Mouse (Mus musculus): Measurements from ENCODE around the gene Ap2a1. TPM values are rescaled to one million over a fixed set of nuclear protein-coding genes. Genes with fewer than 3 reads are reported as not detected.

Gene Ap2a1
- polyA plus RNA-seq, 1 experiment from 2014 or later, result 67.3 TPM

GRCm38 (mm10) chr7:44957183-44957835 is 28.0 kb upstream of the Ap2a1 start:
- Histone ChIP-seq H3K36me3 (ENCODE audit: control insufficient read depth, insufficient read depth, low read length) (peaks cover 8% of the 10 kb centered on the region; the same call in 1 of the 2 replicates), H3K9me3 (ENCODE audit: control insufficient read depth, low read depth, low read length) (no peaks in the 10 kb centered on the region), H3K27me3 (ENCODE audit: control insufficient read depth, insufficient read depth, low read length) (no peaks in the 10 kb centered on the region), H3K4me3 (ENCODE audit: low read depth, low read length) (no peak overlapping the region), H3K4me1 (ENCODE audit: control insufficient read depth, insufficient read depth, low read length) (no peaks in the 10 kb centered on the region), H3K9ac (replicated peaks; ENCODE audit: low read depth, low read length) (no peak overlapping the region), H3K4me2 (replicated peaks; ENCODE audit: low read depth, low read length) (no peak overlapping the region), H3K27ac (ENCODE audit: low read length) (no peak overlapping the region)
- 67% methylated on average over 20 of the region's 20 CpGs for WGBS
- no peak for ATAC-seq (ENCODE audit: insufficient number of reproducible peaks, insufficient read depth, low FRiP score, low read depth)

- no peaks in the 10 kb centered on the region for H3K9me3 ChIP-seq (ENCODE audit: control insufficient read depth, low read depth, low read length)
- H3K27ac ChIP-seq (ENCODE audit: low read length), result no peak overlapping the region
- no peaks in the 10 kb centered on the region; the same call in none of the 2 replicates for H3K4me1 ChIP-seq (ENCODE audit: control insufficient read depth, insufficient read depth, low read length)
- no peak overlapping the region for H3K4me2 ChIP-seq (replicated peaks; ENCODE audit: low read depth, low read length)
- no peaks in the 10 kb centered on the region; the same call in 1 of the 2 replicates for H3K27me3 ChIP-seq (ENCODE audit: control insufficient read depth, insufficient read depth, low read length)
- WGBS, result 52% methylated on average over 6 of the region's 6 CpGs
- H3K4me3 ChIP-seq (ENCODE audit: low read depth, low read length), result no peak overlapping the region
- peaks cover 6% of the 10 kb centered on the region; the same call in 1 of the 2 replicates for H3K36me3 ChIP-seq (ENCODE audit: control insufficient read depth, insufficient read depth, low read length)
- H3K9ac ChIP-seq (replicated peaks; ENCODE audit: low read depth, low read length), result no peak overlapping the region
- ATAC-seq (ENCODE audit: insufficient number of reproducible peaks, insufficient read depth, low FRiP score, low read depth), result no peak
Observed at GRCm38 (mm10) chr7:44956266-44956665, 27.0 kb upstream of the Ap2a1 start.

- Histone ChIP-seq H3K9ac (replicated peaks; ENCODE audit: low read depth, low read length) (no peak overlapping the region), H3K4me1 (ENCODE audit: control insufficient read depth, insufficient read depth, low read length) (no peaks in the 10 kb centered on the region; the same call in none of the 2 replicates), H3K4me3 (ENCODE audit: low read depth, low read length) (no peak overlapping the region), H3K4me2 (replicated peaks; ENCODE audit: low read depth, low read length) (no peak overlapping the region), H3K36me3 (ENCODE audit: control insufficient read depth, insufficient read depth, low read length) (no peaks in the 10 kb centered on the region; the same call in 1 of the 2 replicates), H3K27me3 (ENCODE audit: control insufficient read depth, insufficient read depth, low read length) (peaks cover 5% of the 10 kb centered on the region; the same call in 1 of the 2 replicates), H3K27ac (ENCODE audit: low read length) (no peak overlapping the region), H3K9me3 (ENCODE audit: control insufficient read depth, low read depth, low read length) (no peaks in the 10 kb centered on the region)
- WGBS, result 54% methylated on average over 5 of the region's 5 CpGs
- ATAC-seq (ENCODE audit: insufficient number of reproducible peaks, insufficient read depth, low FRiP score, low read depth), result no peak
Observed at GRCm38 (mm10) chr7:44955628-44956027, 26.3 kb upstream of the Ap2a1 start.

GRCm38 (mm10) chr7:44954091-44954885 is 25.0 kb upstream of the Ap2a1 start:
- H3K27ac ChIP-seq (ENCODE audit: low read length), result no peak overlapping the region
- WGBS, result 82% methylated on average over 12 of the region's 12 CpGs

GRCm38 (mm10) chr7:44953561-44953960 is 24.3 kb upstream of the Ap2a1 start:
- Histone ChIP-seq H3K9ac (replicated peaks; ENCODE audit: low read depth, low read length) (no peak overlapping the region), H3K27ac (ENCODE audit: low read length) (no peak overlapping the region)
- no peak for ATAC-seq (ENCODE audit: insufficient number of reproducible peaks, insufficient read depth, low FRiP score, low read depth)

More at GRCm38 (mm10) chr7:44954091-44954885, 25.0 kb upstream of the Ap2a1 start:
- no peak for ATAC-seq (ENCODE audit: insufficient number of reproducible peaks, insufficient read depth, low FRiP score, low read depth)
- Histone ChIP-seq H3K9ac (replicated peaks; ENCODE audit: low read depth, low read length) (no peak overlapping the region), H3K36me3 (ENCODE audit: control insufficient read depth, insufficient read depth, low read length) (no peaks in the 10 kb centered on the region; the same call in 1 of the 2 replicates), H3K4me3 (ENCODE audit: low read depth, low read length) (no peak overlapping the region), H3K4me1 (ENCODE audit: control insufficient read depth, insufficient read depth, low read length) (no peaks in the 10 kb centered on the region; the same call in none of the 2 replicates), H3K9me3 (ENCODE audit: control insufficient read depth, low read depth, low read length) (no peaks in the 10 kb centered on the region), H3K27me3 (ENCODE audit: control insufficient read depth, insufficient read depth, low read length) (peaks cover 7% of the 10 kb centered on the region; the same call in 1 of the 2 replicates), H3K4me2 (replicated peaks; ENCODE audit: low read depth, low read length) (no peak overlapping the region)

GRCm38 (mm10) chr7:44952611-44953306 is 23.5 kb upstream of the Ap2a1 start:
- Histone ChIP-seq H3K9ac (replicated peaks; ENCODE audit: low read depth, low read length) (peak overlapping the region; percentile 40), H3K9me3 (ENCODE audit: control insufficient read depth, low read depth, low read length) (no peaks in the 10 kb centered on the region), H3K27me3 (ENCODE audit: control insufficient read depth, insufficient read depth, low read length) (peaks cover 7% of the 10 kb centered on the region; the same call in 1 of the 2 replicates), H3K4me3 (ENCODE audit: low read depth, low read length) (peak overlapping the region; percentile 48), H3K27ac (ENCODE audit: low read length) (peak overlapping the region; percentile 76), H3K4me2 (replicated peaks; ENCODE audit: low read depth, low read length) (peak overlapping the region; percentile 91), H3K36me3 (ENCODE audit: control insufficient read depth, insufficient read depth, low read length) (no peaks in the 10 kb centered on the region), H3K4me1 (ENCODE audit: control insufficient read depth, insufficient read depth, low read length) (no peaks in the 10 kb centered on the region; the same call in none of the 2 replicates)
- WGBS, result 6% methylated on average over 24 of the region's 24 CpGs
- ATAC-seq (ENCODE audit: insufficient number of reproducible peaks, insufficient read depth, low FRiP score, low read depth), result peak; percentile 93

More at GRCm38 (mm10) chr7:44953561-44953960, 24.3 kb upstream of the Ap2a1 start:
- Histone ChIP-seq H3K4me2 (replicated peaks; ENCODE audit: low read depth, low read length) (no peak overlapping the region), H3K4me1 (ENCODE audit: control insufficient read depth, insufficient read depth, low read length) (no peaks in the 10 kb centered on the region; the same call in none of the 2 replicates), H3K9me3 (ENCODE audit: control insufficient read depth, low read depth, low read length) (no peaks in the 10 kb centered on the region), H3K36me3 (ENCODE audit: control insufficient read depth, insufficient read depth, low read length) (no peaks in the 10 kb centered on the region; the same call in 1 of the 2 replicates), H3K27me3 (ENCODE audit: control insufficient read depth, insufficient read depth, low read length) (peaks cover 7% of the 10 kb centered on the region; the same call in 1 of the 2 replicates), H3K4me3 (ENCODE audit: low read depth, low read length) (no peak overlapping the region)
- 63% methylated on average over 14 of the region's 14 CpGs for WGBS

- Histone ChIP-seq H3K9ac (replicated peaks; ENCODE audit: low read depth, low read length) (peak overlapping the region; percentile 40; the same call in 1 of the 2 replicates), H3K27ac (ENCODE audit: low read length) (peak overlapping the region; percentile 76), H3K36me3 (ENCODE audit: control insufficient read depth, insufficient read depth, low read length) (no peaks in the 10 kb centered on the region), H3K4me1 (ENCODE audit: control insufficient read depth, insufficient read depth, low read length) (no peaks in the 10 kb centered on the region; the same call in none of the 2 replicates), H3K4me3 (ENCODE audit: low read depth, low read length) (peak overlapping the region; percentile 48), H3K9me3 (ENCODE audit: control insufficient read depth, low read depth, low read length) (no peaks in the 10 kb centered on the region), H3K27me3 (ENCODE audit: control insufficient read depth, insufficient read depth, low read length) (peaks cover 7% of the 10 kb centered on the region; the same call in 1 of the 2 replicates), H3K4me2 (replicated peaks; ENCODE audit: low read depth, low read length) (peak overlapping the region; percentile 91)
- ATAC-seq (ENCODE audit: insufficient number of reproducible peaks, insufficient read depth, low FRiP score, low read depth), result peak; percentile 86
- WGBS, result under 1% methylated on average over 10 of the region's 10 CpGs
Observed at GRCm38 (mm10) chr7:44951960-44952359, 22.7 kb upstream of the Ap2a1 start.

- WGBS, result 71% methylated on average over 6 of the region's 6 CpGs
- Histone ChIP-seq H3K4me3 (ENCODE audit: low read depth, low read length) (no peak overlapping the region), H3K36me3 (ENCODE audit: control insufficient read depth, insufficient read depth, low read length) (no peaks in the 10 kb centered on the region), H3K4me2 (replicated peaks; ENCODE audit: low read depth, low read length) (no peak overlapping the region), H3K9ac (replicated peaks; ENCODE audit: low read depth, low read length) (no peak overlapping the region), H3K27me3 (ENCODE audit: control insufficient read depth, insufficient read depth, low read length) (peaks cover 7% of the 10 kb centered on the region; the same call in 1 of the 2 replicates), H3K4me1 (ENCODE audit: control insufficient read depth, insufficient read depth, low read length) (no peaks in the 10 kb centered on the region; the same call in none of the 2 replicates), H3K27ac (ENCODE audit: low read length) (no peak overlapping the region), H3K9me3 (ENCODE audit: control insufficient read depth, low read depth, low read length) (no peaks in the 10 kb centered on the region)
- no peak for ATAC-seq (ENCODE audit: insufficient number of reproducible peaks, insufficient read depth, low FRiP score, low read depth)
Observed at GRCm38 (mm10) chr7:44949922-44950321, 20.6 kb upstream of the Ap2a1 start.

Data from stomach, embryonic 14.5 days (tissue).